Mouse (Mus musculus) skeletal muscle tissue, adult 2 months (tissue): ENCODE data around the gene Mfn1.

Experiments
- DNase-seq: peaks from one replicate; pipeline ENCODE4 v3.0.0-alpha.2; 2012; ENCODE audit warnings: low read depth, low spot score

Mfn1 gene

DNA sequence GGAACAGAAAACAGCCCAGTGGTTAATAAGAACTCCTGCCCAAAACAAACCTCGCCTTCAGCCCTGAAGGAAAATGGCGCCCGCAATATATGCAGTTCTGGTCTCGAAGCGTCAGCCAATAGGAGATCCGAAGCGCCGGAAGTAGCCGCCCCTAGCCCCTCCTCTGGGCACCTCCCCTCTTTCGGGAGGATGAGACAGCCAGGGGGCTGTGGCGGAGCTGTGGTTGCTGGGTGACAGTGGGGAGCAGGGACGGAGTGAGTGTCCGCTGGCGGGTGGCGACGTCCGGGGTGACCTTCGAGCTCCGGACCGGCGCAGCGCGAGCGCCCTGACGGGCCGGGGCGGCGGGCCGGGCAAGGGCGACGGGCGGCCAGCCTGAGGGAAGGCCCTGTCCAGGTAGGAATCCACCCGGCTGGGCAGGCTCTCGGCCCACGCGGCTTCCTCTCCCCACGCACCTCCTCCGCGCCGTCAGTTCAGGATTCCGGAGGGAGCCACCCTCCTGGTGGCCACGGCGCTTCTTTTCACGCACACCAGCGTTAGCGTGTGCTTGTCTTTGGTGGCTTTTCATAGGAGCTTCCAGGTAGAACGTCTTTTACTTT lies at the start of gene Mfn1:
Mfn1 (plus strand) TSS at position 163 of the 596 bp plus-strand sequence.
- DNase-seq = peak; percentile 93

DNA sequence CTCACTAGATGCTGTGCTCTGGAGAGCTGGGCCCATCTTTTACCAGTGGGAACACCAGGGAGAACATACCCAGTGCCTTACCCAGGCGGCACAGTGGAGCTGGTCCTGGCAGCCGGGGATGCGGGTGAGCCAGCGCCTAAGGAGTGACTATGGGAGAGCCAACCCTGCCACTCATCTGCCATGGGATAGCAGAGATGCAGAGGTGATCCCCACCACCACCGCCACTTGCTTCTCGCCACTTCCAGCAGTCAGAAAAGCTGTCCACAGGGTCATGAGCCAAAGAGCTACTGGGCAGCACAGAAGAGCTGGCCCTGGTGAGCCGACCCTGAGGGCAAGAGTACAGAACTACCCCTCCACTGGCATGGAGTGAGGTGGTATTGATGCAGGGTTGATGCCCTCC lies 49.3 kb upstream of the Mfn1 start:
- no peak for DNase-seq

DNA sequence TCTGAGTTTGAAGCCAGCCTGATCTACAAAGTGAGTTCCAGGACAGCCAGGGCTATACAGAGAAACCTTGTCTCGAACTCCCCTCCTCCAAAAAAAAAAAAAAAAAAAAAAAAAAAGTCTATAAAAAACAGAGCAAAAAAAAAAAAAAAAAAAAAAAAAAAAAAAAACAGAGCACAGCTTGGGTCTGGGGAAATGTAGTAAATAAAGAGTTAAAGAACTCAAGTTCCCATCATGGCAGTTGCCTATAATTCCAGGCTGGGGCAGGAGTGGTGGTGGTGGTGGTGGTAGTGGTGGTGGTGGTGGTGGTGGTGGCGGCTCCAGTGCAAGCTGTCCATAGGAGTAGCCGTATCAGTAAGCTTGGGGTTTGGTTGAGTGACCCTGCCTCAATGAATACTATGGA lies 46.2 kb upstream of the Mfn1 start:
- DNase-seq = no peak

DNA sequence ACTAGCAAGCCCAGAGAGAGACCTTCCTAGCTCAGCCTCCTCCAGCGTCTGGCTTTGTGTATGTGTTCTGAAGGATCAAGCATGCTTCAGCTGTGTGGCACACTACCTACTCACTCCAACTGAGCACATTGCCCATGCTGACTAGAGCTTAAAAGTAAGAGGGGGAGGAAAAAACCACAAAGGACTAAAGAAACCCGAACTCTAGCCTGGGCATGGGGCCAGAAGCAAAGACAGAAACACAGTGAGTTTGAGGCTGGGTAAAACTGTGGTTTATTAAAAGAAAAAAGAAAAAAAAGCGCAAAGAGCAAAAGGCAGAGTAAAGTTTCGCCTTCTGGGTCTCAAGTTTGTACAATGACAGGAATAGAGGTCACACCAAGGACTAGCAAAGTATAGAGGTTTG lies 42.7 kb upstream of the Mfn1 start:
- no peak for DNase-seq

DNA sequence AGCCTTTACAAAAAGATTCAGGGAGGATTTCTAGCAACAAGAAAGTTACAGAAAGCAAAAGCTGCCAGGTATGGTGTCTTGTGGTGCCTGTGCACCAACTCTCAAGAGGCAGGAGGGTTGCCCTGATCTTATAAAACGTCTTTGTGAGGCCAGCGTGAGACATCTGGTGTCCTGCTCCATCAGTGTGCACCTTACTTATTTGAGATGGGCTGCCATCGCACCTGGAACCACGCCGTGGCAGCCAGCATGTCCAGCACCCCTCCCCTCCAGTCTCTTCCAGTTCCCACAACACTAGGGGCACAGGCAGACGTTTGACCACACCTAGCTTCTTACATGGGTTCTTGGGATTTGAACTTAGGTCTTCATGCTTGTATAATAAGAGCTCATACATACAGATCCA lies 41.1 kb upstream of the Mfn1 start:
- no peak for DNase-seq

DNA sequence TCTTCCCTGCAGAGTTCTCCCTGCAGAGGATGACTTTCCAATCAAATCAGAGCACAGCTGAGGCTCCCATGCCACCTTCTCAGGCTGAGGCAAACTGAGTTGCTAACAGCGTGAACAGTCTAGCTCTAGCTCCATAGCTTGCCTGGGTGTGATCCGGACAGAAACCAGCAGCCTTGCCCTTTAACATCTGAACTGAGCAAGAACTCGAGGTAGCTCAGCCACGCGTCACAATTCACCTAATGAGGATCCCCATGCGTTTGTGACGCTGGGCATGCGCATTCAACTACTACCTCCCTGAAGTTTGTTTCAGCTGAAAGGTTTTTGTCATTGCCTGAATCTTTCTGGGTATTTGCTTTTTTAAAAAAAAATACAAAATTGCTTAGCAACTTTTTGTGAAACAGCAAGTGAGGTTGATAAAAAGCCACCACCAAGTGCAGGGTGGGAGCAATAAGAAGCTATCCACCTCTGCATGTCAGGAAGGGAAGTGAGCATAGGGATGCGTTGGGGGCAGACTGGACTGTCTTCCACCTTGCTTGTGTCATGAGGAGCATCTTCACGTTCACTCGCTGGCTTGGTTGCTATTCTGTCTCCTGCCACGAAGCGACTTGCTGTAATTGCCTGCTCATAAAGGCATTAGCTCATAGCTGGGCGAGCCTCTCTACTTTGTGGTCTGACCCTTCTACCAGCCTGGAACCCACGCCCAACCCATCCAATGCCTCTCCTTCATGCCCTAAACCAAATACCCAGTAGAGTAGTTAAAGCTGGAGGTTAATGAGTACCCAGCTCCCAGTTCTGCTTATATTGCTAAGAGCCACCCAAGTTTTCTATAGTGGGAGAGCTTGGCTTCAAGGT lies 39.0 kb upstream of the Mfn1 start:
- no peak for DNase-seq

DNA sequence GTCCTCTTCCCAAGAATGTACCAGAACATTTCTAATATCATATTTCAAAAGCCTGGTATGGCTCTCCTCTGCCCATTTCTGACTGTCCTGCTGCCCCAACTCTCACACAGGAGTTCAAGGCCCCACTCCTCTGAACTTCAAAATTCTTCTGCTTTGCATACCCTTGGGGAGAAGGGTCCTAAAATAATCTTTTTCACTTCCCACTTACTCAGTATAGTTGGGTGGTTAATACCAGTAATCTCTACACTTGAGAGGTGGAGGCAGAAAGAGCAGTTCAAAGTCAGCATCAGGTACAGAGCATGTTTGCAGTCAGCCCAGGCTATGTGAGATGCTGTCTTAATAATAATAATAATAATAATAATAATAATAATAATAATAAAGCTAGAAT lies 38.3 kb upstream of the Mfn1 start:
- no peak for DNase-seq

DNA sequence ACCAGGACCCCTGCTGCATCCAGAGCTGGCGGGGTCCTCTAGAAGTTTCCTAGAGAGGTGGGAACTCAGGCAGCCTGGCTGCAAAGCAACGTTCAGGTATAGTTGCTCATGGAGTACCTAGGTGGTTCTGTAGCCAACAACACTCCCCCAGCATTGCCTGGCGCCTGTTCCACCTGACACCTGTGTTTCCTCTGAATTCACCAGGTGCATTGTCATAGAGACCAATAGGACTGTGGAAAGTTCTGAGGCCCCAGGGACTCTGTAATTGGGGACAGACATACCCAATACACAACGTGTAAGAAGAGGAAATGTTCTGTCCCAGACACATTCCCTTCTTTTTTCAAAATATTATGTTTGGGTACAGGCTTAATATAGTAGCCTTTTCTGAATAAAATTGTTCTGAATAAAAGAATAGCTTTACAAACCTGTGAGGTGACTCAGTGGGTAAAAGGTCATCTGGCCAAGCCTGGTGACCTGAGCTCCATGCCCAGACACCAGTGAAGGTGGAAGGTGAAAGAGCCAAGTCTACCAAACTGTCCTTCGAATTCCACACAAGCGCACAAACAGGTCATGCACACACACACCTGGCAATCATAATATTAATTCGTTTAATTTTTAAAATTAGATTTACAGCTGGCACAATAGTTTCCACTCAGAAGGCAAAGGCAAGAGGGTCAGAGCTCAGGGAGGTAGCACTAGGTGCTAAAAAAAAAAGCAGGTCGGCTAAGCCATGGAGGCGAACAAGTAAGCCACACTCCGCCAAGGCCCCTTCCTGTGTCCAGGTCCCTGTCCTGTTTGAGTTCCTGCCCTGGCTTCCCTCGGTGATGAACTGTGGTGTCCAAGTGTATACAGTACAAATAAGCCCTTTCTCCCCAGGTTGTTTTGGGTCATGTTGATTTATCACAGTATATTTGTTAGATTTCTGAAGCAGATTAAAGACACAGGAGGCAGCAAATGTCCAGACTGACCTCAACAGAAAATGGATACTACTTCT lies 36.9 kb upstream of the Mfn1 start, which contains the start of gene Kcnmb3:
Kcnmb3 (minus strand) TSS at position 135 of the 994 bp plus-strand sequence.
- DNase-seq = no peak

DNA sequence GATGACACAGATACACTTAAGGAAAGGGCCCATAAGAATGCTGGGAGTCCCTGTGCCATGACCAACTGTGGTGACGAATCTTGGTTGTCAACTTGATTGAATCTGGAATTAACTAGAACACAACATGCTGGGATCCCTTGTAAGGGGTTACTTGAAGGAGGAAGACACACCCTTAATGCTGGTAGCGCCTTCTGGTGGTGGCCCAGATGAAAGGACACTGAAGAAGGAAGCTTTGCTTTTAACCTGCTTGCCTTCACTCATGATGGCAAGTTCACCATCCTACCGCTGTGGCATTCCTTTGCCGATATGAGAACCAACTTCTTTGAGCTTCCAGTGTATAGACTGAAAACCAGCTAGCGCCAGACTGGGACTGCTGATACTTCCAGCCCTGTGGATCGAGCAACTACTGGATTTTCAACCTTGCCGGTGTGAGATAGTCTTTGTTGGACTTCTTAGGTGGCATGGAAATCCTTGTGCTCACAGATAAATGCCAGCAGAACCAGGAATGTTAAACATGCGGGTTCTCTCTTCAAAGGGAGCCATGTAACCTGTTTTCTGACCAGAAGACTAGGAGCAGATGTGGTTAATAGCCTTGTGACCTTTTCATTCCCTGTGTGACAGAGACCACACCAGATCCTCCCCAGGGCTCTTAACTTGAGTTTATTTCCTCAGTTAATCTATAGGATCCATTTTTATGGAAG lies 34.7 kb upstream of the Mfn1 start:
- DNase-seq = no peak

DNA sequence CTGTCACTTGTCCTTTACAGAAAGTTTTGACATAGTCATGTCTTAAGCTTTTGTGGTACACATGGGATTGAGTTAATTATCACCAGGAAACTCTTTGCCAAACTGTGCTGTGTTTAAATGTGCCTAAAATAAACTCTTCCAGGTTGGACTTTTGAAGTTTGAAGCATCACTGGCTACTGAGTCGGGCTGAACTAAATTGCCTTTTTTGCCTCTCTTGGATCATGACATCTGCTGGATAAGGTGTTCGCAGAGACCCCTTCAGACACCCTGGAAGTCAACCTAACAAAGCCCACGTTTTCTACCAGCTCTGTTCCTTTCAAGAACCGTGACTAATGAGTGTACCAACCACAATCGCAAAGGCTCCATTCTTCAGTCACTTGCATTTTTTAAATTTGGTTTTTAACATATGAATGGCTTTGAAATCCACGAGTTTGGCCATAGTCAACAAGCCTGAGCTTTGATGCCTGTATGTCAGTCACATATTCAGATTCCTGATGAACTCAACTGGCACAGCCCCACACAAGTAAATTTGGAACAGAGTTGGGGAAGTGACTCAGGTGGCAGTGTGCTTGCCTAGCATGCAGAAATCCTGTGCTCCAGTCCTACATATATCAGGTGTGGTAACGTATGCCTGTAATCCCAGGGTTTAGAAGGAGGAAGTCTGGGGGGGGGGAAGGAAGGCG lies 34.0 kb upstream of the Mfn1 start:
- no peak for DNase-seq

DNA sequence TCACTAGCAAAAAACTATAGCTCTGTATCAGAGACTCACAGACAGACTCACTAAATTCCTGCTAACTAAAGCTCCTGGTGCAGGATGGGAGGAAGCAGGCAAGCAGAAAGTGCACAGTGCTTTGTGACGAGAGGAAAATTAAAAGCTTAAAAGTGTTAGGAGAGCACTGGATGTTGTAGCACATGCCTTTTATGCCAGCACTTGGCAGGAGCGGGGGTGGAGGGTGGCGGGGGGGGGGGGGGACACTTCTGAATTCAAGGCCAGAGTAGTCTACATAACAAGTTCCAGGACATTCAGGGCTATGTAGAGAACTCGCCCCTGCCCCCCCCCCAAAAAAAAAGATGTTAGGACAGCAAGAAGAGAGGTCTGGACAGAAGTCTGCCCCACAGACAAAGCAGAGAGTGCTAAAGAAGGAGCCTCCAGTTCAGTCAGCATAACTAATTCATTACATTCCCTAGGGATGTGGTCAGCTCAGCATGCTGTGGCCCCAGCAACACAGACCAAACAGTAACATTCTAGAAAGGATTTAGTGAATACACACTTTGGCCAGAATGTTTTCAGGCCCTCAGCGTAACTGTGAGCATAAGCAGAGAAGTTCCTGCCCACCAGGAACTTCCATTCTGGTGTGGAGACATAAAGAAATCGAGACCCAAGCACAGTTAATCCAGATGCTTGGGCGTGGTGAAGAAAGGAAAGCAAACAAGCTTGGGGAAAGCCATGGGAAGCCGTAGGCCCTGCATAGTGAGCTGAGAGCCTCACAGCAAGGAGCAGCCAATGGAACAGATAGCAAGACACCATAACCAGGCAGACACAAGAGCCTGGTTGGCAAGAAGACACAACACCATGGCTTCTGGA lies 33.2 kb upstream of the Mfn1 start:
- DNase-seq = no peak

DNA sequence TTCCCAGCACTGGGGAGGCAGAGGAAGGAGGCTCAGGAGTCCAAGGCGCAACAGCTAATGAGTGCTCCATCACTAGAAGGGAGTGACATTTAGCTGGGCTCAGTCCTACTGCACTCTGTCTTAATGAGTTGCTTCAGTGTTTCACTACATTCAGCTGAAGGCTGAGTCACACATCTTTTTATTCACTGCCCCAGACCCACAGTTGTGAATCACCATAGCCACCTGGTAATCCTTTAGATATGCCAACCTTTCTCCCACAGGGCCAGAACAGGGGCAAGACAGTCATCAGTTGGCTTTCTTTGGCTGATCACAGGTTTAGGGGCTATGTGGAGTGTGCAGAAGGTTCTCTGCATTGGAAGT lies 32.6 kb upstream of the Mfn1 start:
- DNase-seq = no peak

DNA sequence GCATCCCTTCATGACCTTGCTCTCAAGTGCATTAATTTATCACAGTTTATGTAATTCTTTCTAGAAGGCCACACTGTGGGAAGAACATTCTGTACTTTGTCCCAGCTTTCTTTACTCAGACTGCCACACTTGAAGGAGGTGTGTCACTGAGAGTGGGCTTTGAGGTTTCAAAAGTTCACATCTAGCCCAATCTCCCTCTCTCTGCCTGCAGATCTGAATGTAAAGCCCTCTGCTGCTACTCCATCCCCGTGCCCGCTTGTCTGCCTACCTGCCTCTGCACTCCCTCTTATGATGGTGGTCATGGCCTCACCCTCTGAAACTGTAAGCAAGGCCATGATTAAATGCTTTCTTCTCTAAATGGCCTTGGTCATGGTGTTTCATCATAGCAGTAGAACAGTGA lies 28.9 kb upstream of the Mfn1 start:
- DNase-seq = no peak

DNA sequence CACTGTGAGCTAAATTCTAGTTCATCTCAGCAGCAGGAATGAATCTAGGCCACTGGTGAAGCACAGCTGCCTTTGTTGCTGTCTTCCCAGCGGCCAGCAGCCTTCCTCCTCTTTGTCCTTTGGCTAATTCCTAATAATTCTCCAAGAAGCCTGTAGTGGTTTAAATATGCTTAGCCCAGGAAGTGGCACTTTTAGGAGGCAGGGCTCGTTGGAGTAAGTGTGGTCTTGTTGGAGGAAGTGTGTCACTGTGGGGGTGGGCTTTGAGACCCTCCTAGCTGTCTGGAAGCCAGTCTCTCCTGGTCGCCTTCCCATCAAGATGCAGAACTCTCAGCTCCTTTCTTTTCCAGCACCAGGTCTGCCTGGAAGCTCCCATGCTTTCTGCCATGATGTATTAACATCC lies 23.4 kb upstream of the Mfn1 start:
- no peak for DNase-seq

DNA sequence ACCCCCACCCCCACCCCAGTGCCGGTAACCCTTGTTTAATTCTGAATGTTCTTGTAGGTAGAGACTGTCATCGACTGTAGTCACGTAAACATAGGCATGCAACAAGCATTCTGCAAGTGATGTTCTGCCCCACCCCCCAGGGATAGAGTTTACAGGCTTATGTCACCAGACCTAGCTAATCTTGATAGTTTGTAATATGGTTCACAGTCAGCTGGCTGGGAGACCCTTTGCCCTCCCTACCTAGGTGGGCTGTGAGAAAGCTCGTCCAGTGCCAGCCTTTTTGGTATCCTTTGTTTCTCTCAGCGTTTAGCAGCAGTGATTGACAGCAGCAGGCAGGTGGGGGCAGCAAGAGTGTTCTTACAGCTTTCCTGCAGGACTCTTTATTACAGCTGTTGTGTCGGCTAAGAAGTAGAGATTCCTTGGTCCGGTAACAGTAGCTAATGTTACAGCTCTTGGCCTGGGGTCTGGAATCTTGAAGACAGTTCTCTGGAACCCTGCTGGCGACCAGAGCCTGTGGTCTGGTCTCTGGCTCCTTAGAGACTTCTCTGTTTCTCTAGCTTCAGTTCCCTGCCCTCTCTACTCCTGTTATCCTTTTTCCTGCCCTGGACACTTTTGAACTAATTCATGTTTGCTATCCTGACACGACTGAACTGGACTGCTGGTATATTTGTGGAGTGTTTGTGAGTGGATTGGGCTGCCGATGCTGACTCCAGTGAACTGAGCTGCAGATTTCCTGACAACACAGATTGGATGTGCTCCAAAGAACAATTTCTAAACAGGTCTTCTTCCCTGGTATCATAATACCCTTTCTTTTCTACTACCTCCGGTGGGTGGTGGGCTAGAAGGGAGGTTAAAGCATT lies 22.7 kb upstream of the Mfn1 start:
- no peak for DNase-seq

DNA sequence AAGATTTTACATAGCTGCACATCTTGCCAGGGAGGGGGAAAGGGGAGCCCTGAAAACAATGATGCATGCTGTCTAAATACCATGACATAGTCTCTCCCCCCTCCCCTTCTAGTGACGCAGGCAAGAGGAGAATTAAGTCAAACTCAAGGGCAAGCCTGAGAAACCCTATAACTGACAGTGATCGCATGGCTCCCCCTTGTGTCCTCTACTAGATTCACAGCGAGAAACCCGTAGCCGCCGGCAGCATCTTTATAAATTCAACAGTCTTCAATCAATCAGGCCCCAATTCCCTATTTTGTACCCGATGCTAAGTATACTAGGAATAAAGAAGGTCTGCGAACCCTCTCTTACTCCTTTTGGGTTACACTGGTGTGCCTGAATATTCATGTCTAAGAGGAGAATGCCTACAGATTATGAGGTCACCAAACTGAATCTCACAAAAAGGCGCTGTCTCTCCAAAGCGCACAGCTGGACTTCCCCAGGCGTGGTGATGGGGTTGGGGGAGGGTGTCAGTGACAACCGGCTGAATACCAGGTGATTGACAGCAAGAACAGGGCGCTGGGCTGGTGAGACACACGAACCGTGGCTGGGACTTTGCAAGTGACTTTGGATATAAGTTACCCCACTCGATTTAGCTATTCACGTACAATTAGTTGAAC lies 20.5 kb upstream of the Mfn1 start:
- DNase-seq = peak; percentile 45

DNA sequence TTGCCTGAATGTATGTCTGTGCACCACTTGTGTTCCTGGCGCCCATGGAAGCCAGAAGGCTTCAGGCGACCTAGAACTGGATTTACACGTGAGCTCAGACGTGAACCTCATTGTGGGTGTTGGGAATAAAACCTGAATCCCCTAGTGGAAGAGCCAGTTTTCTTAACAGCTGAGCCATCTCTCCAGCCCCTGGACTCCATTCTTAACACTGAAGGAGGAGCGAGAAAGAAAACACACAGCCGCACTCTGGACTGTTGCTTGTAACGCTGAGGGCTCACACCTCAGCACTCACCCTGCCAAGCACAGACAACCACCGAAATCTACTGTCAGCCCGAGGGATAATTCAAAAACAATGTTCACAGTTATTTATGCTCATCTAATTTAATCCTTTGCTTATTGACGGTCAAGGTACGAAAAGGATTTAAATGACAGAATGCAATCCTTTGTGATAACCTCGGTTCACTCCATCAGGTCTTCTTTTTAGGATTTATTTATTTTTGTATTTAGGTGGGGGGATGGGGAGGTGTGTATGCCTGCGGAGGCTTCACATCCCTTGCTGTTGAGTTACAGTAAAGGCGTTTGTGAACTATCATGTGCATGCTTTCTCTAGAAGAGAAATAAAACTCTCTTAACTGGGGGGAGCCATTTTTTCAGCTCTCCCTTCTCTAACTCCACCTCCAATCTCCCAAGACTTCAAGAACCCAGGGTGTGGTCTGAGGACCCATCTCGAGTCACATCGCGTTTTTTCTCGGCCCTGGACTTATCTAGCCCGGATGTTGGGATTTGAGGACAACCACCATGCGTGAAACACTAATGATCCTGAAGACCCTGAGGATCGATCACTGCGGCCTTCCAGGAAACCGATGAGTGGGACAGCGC lies 19.5 kb upstream of the Mfn1 start, which contains the start of gene Zfp639:
Zfp639 (plus strand) TSS at position 764 of the 879 bp plus-strand sequence.
- DNase-seq = no peak
